Mouse (Mus musculus) spleen, adult 2 months (tissue): ENCODE measurements around the gene Gm4559.

Experiments
- CTCF ChIP-seq: fragments of 200-500 bp; IDR thresholded peaks from 2 replicates; pipeline ENCODE4 v1.5.1; 2011; ENCODE audit warnings: mild to moderate bottlenecking, inconsistent platforms; ENCODE audit not compliant: insufficient read depth, insufficient read length, insufficient replicate concordance; ENCODE audit errors: extremely low read depth
- POLR2A ChIP-seq: fragments of 200-500 bp; IDR thresholded peaks from 2 replicates; pipeline ENCODE4 v1.6.1; 2011; ENCODE audit warnings: low read depth, low read length, inconsistent platforms

GRCm38 (mm10) chr7:142231540-142231939, 42.6 kb downstream of the Gm4559 start:
- no peak for TF ChIP-seq CTCF
- no peak for TF ChIP-seq POLR2A
